Mouse (Mus musculus) kidney, adult 2 months (tissue): ENCODE data around the gene Khdc1c. TPM values are rescaled to one million over a fixed set of nuclear protein-coding genes. Genes with fewer than 3 reads are reported as not detected.

Source experiments
- DNase-seq: peaks from one replicate; pipeline ENCODE4 v3.0.0; 2021
- H3K27ac ChIP-seq: fragments of 200-500 bp; 2 replicates; pipeline ENCODE4 v1.5.1; 2012; ENCODE audit warnings: low read depth, low read length, control low read depth, inconsistent platforms; ENCODE audit not compliant: insufficient read depth
- H3K27me3 ChIP-seq: fragments of 200-500 bp; replicated peaks from 2 replicates; pipeline ENCODE4 v1.6.1; 2012; ENCODE audit warnings: mild to moderate bottlenecking, moderate library complexity, low read length, inconsistent platforms; ENCODE audit not compliant: control insufficient read depth, insufficient read depth
- H3K36me3 ChIP-seq: fragments of 200-500 bp; 2 replicates; pipeline ENCODE4 v1.6.1; 2012; ENCODE audit warnings: mild to moderate bottlenecking, moderate library complexity, low read length, inconsistent platforms; ENCODE audit not compliant: control insufficient read depth, insufficient read depth
- H3K4me1 ChIP-seq: fragments of 200-500 bp; 2 replicates; pipeline ENCODE4 v1.6.1; 2011; ENCODE audit warnings: low read length; ENCODE audit not compliant: control insufficient read depth, insufficient read depth
- H3K4me3 ChIP-seq: fragments of 200-500 bp; 2 replicates; pipeline ENCODE4 v1.5.1; 2011; ENCODE audit warnings: mild to moderate bottlenecking, low read depth, low read length, control low read depth; ENCODE audit not compliant: insufficient read depth
- CTCF ChIP-seq: fragments of 200-500 bp; conservative IDR thresholded peaks from 2 replicates; pipeline ENCODE4 v1.5.1; 2011; ENCODE audit warnings: low read depth, mild to moderate bottlenecking, control low read depth, low read length, moderate library complexity, mixed read lengths; ENCODE audit not compliant: insufficient read depth, insufficient read length
- POLR2A ChIP-seq: fragments of 200-500 bp; IDR thresholded peaks from one replicate; pipeline ENCODE4 v1.6.1; 2011; ENCODE audit warnings: low read depth, low read length, control low read depth
- WGBS: fragments of 180-500 bp; shearing (Covaris S2); methylation state at CpG from one replicate; pipeline ENCODE4 v1.1.7; 2018; 5-methylcytosine and 5-hydroxymethylcytosine counted together
- polyA plus RNA-seq: library from polyadenylated mRNA; depleted of rRNA; stranded (reverse); fragments of >200 nt; gene quantifications from 2 replicates; pipeline ENCODE4 v1.2.3, GENCODE M21; 2012; rRNA removed

The Khdc1c gene
- polyA plus RNA-seq, 1 experiment, result not detected

DNA sequence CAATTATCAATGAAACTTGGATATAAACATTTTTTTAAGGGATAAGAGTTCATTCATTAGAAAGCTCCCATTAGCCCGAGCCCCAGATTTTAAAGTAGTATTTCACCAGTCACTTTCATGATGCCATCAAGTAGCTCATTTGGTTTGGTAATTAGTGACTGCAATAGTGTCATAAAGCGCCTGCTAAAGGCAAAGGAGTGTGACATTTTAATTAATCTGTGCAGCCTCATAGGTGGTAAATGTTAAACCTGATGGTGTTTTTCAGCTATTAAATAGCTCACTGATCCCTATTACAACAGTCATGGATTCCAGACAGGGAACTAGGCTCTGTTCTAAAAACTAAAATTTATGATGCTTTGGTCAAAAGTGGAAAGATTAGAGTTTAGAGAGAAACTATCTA, 39.1 kb downstream of the Khdc1c start:
- DNase-seq, result no peak
- H3K27ac ChIP-seq, result no peak overlapping the region
- H3K36me3 ChIP-seq, result no peaks in the 10 kb centered on the region
- H3K27me3 ChIP-seq, result no peaks in the 10 kb centered on the region
- no peaks in the 10 kb centered on the region for H3K4me1 ChIP-seq
- TF ChIP-seq POLR2A, result no peak
- TF ChIP-seq CTCF, result no peak
- WGBS, result 25% methylated on average over 2 of the region's 2 CpGs
- H3K4me3 ChIP-seq, result no peak overlapping the region

DNA sequence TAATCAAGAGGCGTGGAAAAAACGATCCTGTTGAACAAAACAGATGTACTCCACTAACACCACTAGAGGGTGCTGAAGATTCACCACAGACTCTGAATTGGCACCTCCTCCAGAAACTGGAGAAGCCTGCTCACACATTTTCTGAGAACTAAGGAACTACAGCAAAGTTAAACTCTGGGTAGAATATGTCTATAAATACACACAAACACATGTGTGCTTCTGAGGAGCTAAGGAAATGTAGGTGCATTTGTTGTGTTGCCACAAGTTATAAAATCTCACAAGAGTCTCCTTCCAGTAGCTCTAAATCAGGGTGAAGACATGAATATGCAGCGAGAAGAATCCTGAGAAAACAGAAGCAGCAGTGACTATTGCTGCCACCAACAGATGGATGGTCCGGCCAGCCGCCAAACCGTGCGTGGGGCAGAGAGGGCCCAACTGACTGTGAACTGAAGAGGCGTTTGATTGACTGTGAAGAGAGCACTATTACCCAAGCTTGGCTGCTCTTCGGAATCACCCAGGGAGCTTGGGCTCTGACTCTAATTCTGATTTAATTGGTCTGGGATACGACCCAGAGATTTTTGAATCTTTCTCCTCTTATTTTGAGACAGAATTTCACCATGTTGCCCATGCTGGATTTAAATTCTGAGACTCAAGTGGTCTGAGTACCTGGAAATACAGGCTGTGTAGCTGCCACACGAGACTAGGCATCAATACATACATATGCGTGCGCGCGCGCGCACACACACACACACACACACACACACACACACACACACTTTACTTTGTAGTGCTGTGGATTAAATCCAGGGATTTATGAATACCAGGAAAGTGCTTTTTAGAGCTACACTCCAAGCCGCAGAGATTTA, 43.4 kb downstream of the Khdc1c start:
- no peaks in the 10 kb centered on the region for H3K27me3 ChIP-seq
- H3K4me3 ChIP-seq, result no peak overlapping the region
- 49% methylated on average over 18 of the region's 18 CpGs for WGBS
- no peak overlapping the region for H3K27ac ChIP-seq
- no peak for TF ChIP-seq POLR2A
- TF ChIP-seq CTCF, result peak; percentile 48; the same call in 1 of the 2 replicates
- H3K4me1 ChIP-seq, result no peaks in the 10 kb centered on the region
- DNase-seq, result peak; percentile 64
- H3K36me3 ChIP-seq, result no peaks in the 10 kb centered on the region

DNA sequence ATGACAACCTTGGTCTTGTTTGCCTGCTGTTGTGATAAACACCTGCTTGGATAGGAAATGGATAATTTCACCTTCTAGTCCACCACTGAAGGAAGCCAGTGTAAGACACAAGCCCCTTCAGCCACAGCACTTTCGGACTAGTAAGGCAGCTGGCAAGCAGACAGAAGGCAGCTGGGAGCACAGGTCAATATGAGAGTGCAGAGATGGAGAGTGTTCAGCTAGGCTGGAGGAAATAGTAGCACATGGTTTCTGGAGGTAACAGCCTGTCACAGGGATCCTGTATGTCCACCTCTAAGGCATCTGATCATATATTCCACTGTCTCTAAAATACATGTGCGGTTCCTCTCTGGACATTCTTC, 44.0 kb downstream of the Khdc1c start:
- 83% methylated on average over 2 of the region's 2 CpGs for WGBS
- DNase-seq, result no peak
- H3K4me1 ChIP-seq, result no peaks in the 10 kb centered on the region
- no peaks in the 10 kb centered on the region for H3K36me3 ChIP-seq
- H3K27ac ChIP-seq, result no peak overlapping the region
- H3K4me3 ChIP-seq, result no peak overlapping the region
- TF ChIP-seq CTCF, result no peak
- no peaks in the 10 kb centered on the region for H3K27me3 ChIP-seq

- H3K4me3 ChIP-seq, result no peak overlapping the region
- H3K27me3 ChIP-seq, result no peaks in the 10 kb centered on the region
- H3K27ac ChIP-seq, result no peak overlapping the region
- TF ChIP-seq CTCF (0 out of 2 replicates have a peak, but pooled peaks have one; percentile 8), POLR2A (no peak)
- no peaks in the 10 kb centered on the region for H3K4me1 ChIP-seq
- peak; percentile 9 for DNase-seq
- no peaks in the 10 kb centered on the region for H3K36me3 ChIP-seq
These were observed 51.2 kb downstream of the Khdc1c start for GRCm38 (mm10) chr1:21419370-21419769.

Other genes starting within 250 kb of the Khdc1c start
- gene Tmem14a, start 149.8 kb upstream of the Khdc1c start, polyA plus RNA-seq, result 6.7 and 8.8 TPM in 2 replicates
- gene Gsta3, start 127.7 kb upstream of the Khdc1c start, polyA plus RNA-seq, result 86.0 and 109 TPM in 2 replicates
- 0.05 TPM in 1 of 2 replicates, not detected in the other for gene Khdc1a, start 18.7 kb upstream of the Khdc1c start, polyA plus RNA-seq
- not detected in 2 replicates for gene Khdc1b, start 15.2 kb downstream of the Khdc1c start, polyA plus RNA-seq